Mouse (Mus musculus) bone marrow macrophage, adult 2 months (primary cell): ENCODE data around the gene Dnajc10. TPM values are rescaled to one million over a fixed set of nuclear protein-coding genes. Genes with fewer than 3 reads are reported as not detected.

Experiments used
- H3K27ac ChIP-seq: 2 replicates; pipeline ENCODE4 v1.5.1; 2012; ENCODE audit warnings: low read depth, low read length; ENCODE audit not compliant: insufficient read depth
- H3K4me1 ChIP-seq: 2 replicates; pipeline ENCODE4 v1.6.1; 2012; ENCODE audit warnings: low read length; ENCODE audit not compliant: control insufficient read depth, insufficient read depth
- H3K4me3 ChIP-seq: 2 replicates; pipeline ENCODE4 v1.5.1; 2012; ENCODE audit warnings: mild to moderate bottlenecking, low read length, moderate library complexity; ENCODE audit not compliant: insufficient read depth
- CTCF ChIP-seq: IDR thresholded peaks from 2 replicates; pipeline ENCODE4 v1.5.1; 2012; ENCODE audit warnings: low read depth, mild to moderate bottlenecking, low read length, moderate library complexity
- POLR2A ChIP-seq: IDR thresholded peaks from 2 replicates; pipeline ENCODE4 v1.6.1; 2012; ENCODE audit warnings: mild to moderate bottlenecking, low read depth, low read length, borderline replicate concordance
- polyA plus RNA-seq: library from polyadenylated mRNA; stranded (reverse); fragments of >200 nt; gene quantifications from 2 replicates; pipeline ENCODE4 v1.2.4, GENCODE M21; 2012; ENCODE audit not compliant: missing spikeins, insufficient read depth, insufficient read length

Gene Dnajc10
- polyA plus RNA-seq, 1 experiment = 44.0 TPM

GRCm38 (mm10) chr2:80327272-80327671, 12.0 kb downstream of the Dnajc10 start:
- no peak for TF ChIP-seq CTCF
- no peak for TF ChIP-seq POLR2A
- no peak overlapping the region for H3K4me3 ChIP-seq
- H3K27ac ChIP-seq = no peak overlapping the region
- peaks cover 2% of the 10 kb centered on the region; the same call in 1 of the 2 replicates for H3K4me1 ChIP-seq

DNA sequence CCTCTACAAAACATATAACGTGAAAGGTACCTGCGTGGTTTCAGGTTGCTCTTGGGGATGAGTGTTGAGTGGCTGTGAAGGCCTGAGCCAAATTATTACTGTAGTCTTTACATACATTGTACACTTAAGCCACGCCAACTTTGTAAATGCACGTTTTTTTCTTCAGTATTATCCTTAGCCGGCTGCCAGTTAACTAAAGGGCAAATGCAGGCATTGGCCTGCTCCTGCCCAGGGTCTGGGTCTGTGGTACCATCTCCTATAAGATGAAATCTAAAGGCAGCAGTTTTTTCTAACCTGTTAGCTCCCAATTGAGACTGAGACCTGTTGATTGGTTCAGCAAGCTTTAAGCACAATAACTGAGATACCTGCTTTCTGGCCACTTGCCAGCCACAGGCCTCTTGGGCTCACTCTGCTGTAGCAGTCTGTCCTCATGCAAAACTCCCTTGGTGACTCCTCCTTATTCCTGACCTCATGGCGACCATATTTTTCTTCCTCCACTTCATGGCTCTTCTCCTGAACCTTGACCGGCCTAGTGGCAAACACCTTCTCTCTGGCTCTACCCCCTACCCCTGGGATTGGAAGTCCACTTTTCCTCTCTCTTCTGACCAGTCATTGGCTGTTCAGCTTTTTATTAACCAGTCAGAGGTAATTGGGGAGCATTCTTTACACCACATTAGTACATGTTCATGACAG, 13.8 kb downstream of the Dnajc10 start:
- TF ChIP-seq CTCF (no peak), POLR2A (no peak)
- H3K4me3 ChIP-seq = no peak overlapping the region
- H3K4me1 ChIP-seq = no peaks in the 10 kb centered on the region
- H3K27ac ChIP-seq = no peak overlapping the region

- no peak overlapping the region for H3K4me3 ChIP-seq
- TF ChIP-seq CTCF = no peak
- TF ChIP-seq POLR2A = no peak
- H3K4me1 ChIP-seq = no peaks in the 10 kb centered on the region
- H3K27ac ChIP-seq = no peak overlapping the region
These were observed 25.3 kb downstream of the Dnajc10 start for GRCm38 (mm10) chr2:80340537-80340936.

DNA sequence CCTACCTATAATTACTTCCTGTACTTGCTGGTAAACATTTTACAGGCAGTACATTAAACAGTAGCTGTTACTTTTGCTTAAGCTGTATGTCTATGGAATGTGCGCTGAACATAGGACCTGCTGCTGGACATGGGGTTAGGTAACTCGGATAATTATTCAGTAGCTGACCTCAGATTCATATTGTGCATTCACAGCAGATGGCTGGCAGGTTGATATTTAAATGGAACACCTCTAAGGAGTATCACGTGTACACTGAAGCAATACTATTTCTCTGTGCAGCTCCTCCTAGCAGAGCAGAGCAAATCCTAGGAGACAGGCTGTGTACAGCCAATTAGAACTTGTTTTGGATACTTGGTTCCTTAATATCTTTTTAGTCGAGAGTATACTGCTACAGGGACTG, 39.3 kb downstream of the Dnajc10 start:
- Histone ChIP-seq H3K27ac (no peak overlapping the region), H3K4me1 (peaks cover 14% of the 10 kb centered on the region), H3K4me3 (no peak overlapping the region)
- TF ChIP-seq POLR2A (no peak), CTCF (no peak)

GRCm38 (mm10) chr2:80356656-80357231, 41.5 kb downstream of the Dnajc10 start:
- Histone ChIP-seq H3K27ac (peak overlapping the region; percentile 68), H3K4me3 (no peak overlapping the region), H3K4me1 (peaks cover 14% of the 10 kb centered on the region)
- no peak for TF ChIP-seq POLR2A
- no peak for TF ChIP-seq CTCF

DNA sequence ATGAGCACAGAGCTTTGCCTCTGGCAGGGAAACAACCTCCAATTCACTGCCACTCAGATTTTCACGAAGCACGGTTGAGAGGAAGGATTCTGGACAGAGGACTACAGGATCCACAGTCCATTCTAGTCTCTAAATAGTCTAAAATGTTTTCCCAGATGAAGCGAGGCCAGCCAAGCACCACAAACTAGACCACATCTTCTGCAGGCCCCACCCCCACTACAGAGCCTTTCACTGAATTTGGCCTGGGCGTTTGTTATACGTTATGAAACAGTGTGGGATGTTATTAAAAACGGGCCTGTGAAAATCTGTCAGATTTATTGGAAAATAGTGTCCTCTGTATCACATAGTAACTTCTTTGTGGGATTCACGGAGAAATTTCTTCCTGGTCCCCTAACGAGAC, 56.2 kb downstream of the Dnajc10 start:
- Histone ChIP-seq H3K27ac (no peak overlapping the region), H3K4me3 (no peak overlapping the region), H3K4me1 (no peaks in the 10 kb centered on the region)
- no peak for TF ChIP-seq POLR2A
- no peak for TF ChIP-seq CTCF

- H3K27ac ChIP-seq = no peak overlapping the region
- H3K4me3 ChIP-seq = no peak overlapping the region
- no peak for TF ChIP-seq POLR2A
- no peak for TF ChIP-seq CTCF
- no peaks in the 10 kb centered on the region for H3K4me1 ChIP-seq
These were observed 59.6 kb downstream of the Dnajc10 start for GRCm38 (mm10) chr2:80374892-80375291.

GRCm38 (mm10) chr2:80379848-80380247, 64.6 kb downstream of the Dnajc10 start:
- TF ChIP-seq CTCF (no peak), POLR2A (no peak)
- Histone ChIP-seq H3K4me1 (no peaks in the 10 kb centered on the region), H3K4me3 (no peak overlapping the region), H3K27ac (no peak overlapping the region)

DNA sequence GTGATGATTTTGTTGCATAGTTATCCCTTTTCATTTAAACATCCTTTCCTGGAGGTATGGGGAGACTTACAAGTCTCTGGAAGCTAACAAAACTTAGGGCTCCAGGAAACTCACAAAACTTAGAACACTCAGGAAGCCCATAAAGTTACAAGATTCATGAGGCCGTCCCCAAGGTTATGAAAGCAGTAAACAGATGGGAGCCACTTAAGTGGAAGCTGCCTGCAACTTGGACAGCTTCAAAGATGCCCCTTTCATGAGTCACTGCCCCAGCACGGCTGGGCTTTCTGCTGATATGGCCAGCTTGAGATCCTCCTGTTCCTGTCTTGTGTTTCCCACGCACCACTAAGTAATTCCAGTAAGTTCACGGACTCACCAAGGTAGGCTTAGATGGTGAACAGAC, 69.2 kb downstream of the Dnajc10 start:
- no peak for TF ChIP-seq CTCF
- TF ChIP-seq POLR2A = no peak
- Histone ChIP-seq H3K27ac (no peak overlapping the region), H3K4me1 (no peaks in the 10 kb centered on the region), H3K4me3 (no peak overlapping the region)

DNA sequence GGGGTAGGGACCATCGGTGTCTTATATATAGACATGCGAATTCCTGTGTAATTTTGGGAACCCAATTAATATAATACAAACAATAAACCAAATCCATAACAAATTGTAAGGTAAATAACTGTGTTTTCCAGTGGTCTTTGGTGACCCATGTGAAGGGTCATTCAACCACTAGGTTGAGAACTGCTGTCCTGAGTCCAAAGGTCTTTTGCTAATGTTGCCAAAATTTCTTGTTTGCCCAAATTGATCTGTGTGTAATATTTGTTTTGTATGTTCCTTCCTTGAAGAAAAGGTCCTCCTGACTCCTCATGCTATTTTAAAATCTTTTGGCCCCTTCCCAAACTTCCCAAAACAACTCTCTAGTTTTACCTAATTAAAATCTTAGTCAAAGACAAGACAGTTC, 71.0 kb downstream of the Dnajc10 start:
- no peak for TF ChIP-seq POLR2A
- TF ChIP-seq CTCF = no peak
- no peak overlapping the region for H3K27ac ChIP-seq
- no peaks in the 10 kb centered on the region for H3K4me1 ChIP-seq
- no peak overlapping the region for H3K4me3 ChIP-seq
